Mouse (Mus musculus) heart, postnatal 4 days (tissue): Measurements from ENCODE around the gene Emsy. TPM values are rescaled to one million over a fixed set of nuclear protein-coding genes. Genes with fewer than 3 reads are reported as not detected.

ENCODE experiments used
- DNase-seq: peaks from one replicate; pipeline ENCODE4 v3.0.0; 2021
- total RNA-seq, 2 experiments: library from RNA; stranded (reverse); gene quantifications; 2 replicates each; pipeline ENCODE4 v1.2.3; 2021

Emsy gene
- total RNA-seq, 2 experiments from 2014 or later: 34.2 to 35.8 TPM

GRCm38 (mm10) chr7:98667956-98668746, 11.6 kb upstream of the Emsy start:
- no peak for DNase-seq

- DNase-seq: no peak
These were observed 9.1 kb upstream of the Emsy start for GRCm38 (mm10) chr7:98665726-98666125.

- DNase-seq: no peak
These were observed 8.6 kb upstream of the Emsy start for GRCm38 (mm10) chr7:98665166-98665565.

GRCm38 (mm10) chr7:98655681-98656530, 677 bp downstream of the Emsy start:
- peak; percentile 89 for DNase-seq

- DNase-seq: no peak
These were observed 4.9 kb downstream of the Emsy start for GRCm38 (mm10) chr7:98651651-98652050.

- no peak for DNase-seq
These were observed 12.3 kb downstream of the Emsy start for GRCm38 (mm10) chr7:98644238-98644637.

- no peak for DNase-seq
These were observed 20.0 kb downstream of the Emsy start for GRCm38 (mm10) chr7:98636607-98637006.

- DNase-seq: peak; percentile 8
These were observed 23.6 kb downstream of the Emsy start for GRCm38 (mm10) chr7:98633032-98633431.

GRCm38 (mm10) chr7:98629947-98630346, 26.6 kb downstream of the Emsy start:
- peak; percentile 11 for DNase-seq

- no peak for DNase-seq
These were observed 38.8 kb downstream of the Emsy start for GRCm38 (mm10) chr7:98617739-98618138.

GRCm38 (mm10) chr7:98612936-98613335, 43.6 kb downstream of the Emsy start:
- DNase-seq: no peak

GRCm38 (mm10) chr7:98608520-98608919, 48.1 kb downstream of the Emsy start:
- DNase-seq: no peak

GRCm38 (mm10) chr7:98607158-98607557, 49.4 kb downstream of the Emsy start:
- DNase-seq: no peak

- no peak for DNase-seq
These were observed 54.9 kb downstream of the Emsy start for GRCm38 (mm10) chr7:98601715-98602114.

- no peak for DNase-seq
These were observed 59.2 kb downstream of the Emsy start for GRCm38 (mm10) chr7:98597402-98597801.

- no peak for DNase-seq
These were observed 61.9 kb downstream of the Emsy start for GRCm38 (mm10) chr7:98594731-98595130.

GRCm38 (mm10) chr7:98593276-98593675, 63.3 kb downstream of the Emsy start:
- no peak for DNase-seq

GRCm38 (mm10) chr7:98589028-98589427, 67.6 kb downstream of the Emsy start:
- no peak for DNase-seq

GRCm38 (mm10) chr7:98586313-98586712, 70.3 kb downstream of the Emsy start:
- DNase-seq: no peak

GRCm38 (mm10) chr7:98584555-98584954, 72.0 kb downstream of the Emsy start:
- no peak for DNase-seq

- no peak for DNase-seq
These were observed 75.3 kb downstream of the Emsy start for GRCm38 (mm10) chr7:98581266-98581665.

- DNase-seq: no peak
These were observed 76.1 kb downstream of the Emsy start for GRCm38 (mm10) chr7:98580441-98580840.

GRCm38 (mm10) chr7:98579731-98580130, 76.9 kb downstream of the Emsy start:
- no peak for DNase-seq

- DNase-seq: no peak
These were observed 79.1 kb downstream of the Emsy start for GRCm38 (mm10) chr7:98577461-98577860.
